27 mouse cellular contexts compared by ENCODE assay signal in the genomic region with DNA sequence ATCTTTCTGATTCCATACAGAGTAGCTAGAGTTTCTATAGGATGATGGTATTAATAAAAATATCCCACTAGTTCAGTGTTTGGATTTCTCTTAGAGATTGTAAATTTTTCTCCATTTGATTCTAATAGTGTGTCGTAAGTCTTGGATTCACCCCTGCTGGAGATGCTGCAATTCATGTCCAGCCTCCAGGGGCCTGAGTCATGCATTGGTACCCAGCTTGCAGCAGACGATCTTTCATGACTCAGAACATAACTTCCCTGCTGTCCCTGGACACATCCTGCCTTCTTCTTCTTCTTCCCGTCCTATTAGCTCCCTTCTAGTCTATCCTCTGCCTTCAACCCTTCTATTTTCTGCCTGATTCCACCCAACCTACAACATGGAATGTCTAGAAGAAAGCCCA.
DNase-seq lines count a peak whose midpoint lies in the region; ATAC-seq and TF ChIP-seq lines count a peak whose summit lies in the region.
"Had no signal": no experiment of that assay in that cellular context is flagged by ENCODE, and none has a peak within 500 bp of the region (broad histone marks: within the 10 kb centered on the region; RNA-seq: fewer than 3 reads in every experiment).

No protein-coding gene starts in this region.

- no peaks in the 10 kb centered on the region for H3K27me3 ChIP-seq in Patski
- H3K27me3 ChIP-seq in liver, embryonic 11.5 days (replicated peaks; ENCODE audit: control insufficient read depth, insufficient read depth, low read length) = no peaks in the 10 kb centered on the region
- H3K27me3 ChIP-seq: heart, embryonic 12.5 days; hindbrain, embryonic 13.5 days; limb, embryonic 13.5 days; liver, embryonic 12.5 days; neural tube, embryonic 12.5 days had no signal

- peak; percentile 14 for DNase-seq in right cerebral cortex, adult 18-20 months
- DNase-seq in right cerebral cortex, postnatal 10 days (ENCODE audit: low spot score in 2 of 2) = no peak
- peak; percentile 3 for DNase-seq in Patski (ENCODE audit: low read depth, low spot score)
- DNase-seq in adrenal gland, postnatal 25 days = peak; percentile 45
- DNase-seq in skeletal muscle tissue, adult 2 months (ENCODE audit: low read depth, low spot score) = peak; percentile 6
- no peak for DNase-seq in layer of hippocampus, postnatal 25 days (ENCODE audit: extremely low spot score in 1 of 2, low spot score in 1 of 2)
- DNase-seq in liver, embryonic 11.5 days (ENCODE audit: low spot score) = no peak
- no peak for DNase-seq in ovary, postnatal 10 days (ENCODE audit: low spot score)
- DNase-seq: cerebellum, adult 18-20 months; cerebellum, postnatal 25 days; gastrocnemius, adult 2 months; heart, adult 2 months; heart, postnatal 4 days; kidney, adult 9 months; kidney, postnatal 10 days; liver, postnatal 0 days; lung, postnatal 36 days; thymus, postnatal 4 days had no signal

- ATAC-seq in Patski = peak; percentile 39
- ATAC-seq in liver, embryonic 11.5 days (replicated peaks; ENCODE audit: low FRiP score) = no peak
- ATAC-seq: forebrain, embryonic 14.5 days; intestine, postnatal 0 days; liver, embryonic 12.5 days; liver, postnatal 0 days; midbrain, embryonic 16.5 days had no signal

- H3K4me1 ChIP-seq in liver, embryonic 11.5 days (replicated peaks; ENCODE audit: control insufficient read depth, insufficient read depth, low read length) = no peaks in the 10 kb centered on the region
- H3K4me1 ChIP-seq: heart, embryonic 12.5 days; hindbrain, embryonic 13.5 days; limb, embryonic 13.5 days; liver, embryonic 12.5 days; neural tube, embryonic 12.5 days had no signal

- 68% methylated on average over 3 of the region's 3 CpGs for WGBS in liver, embryonic 11.5 days

- no peaks in the 10 kb centered on the region for H3K36me3 ChIP-seq in liver, embryonic 11.5 days (ENCODE audit: control insufficient read depth, insufficient read depth, low read length)
- H3K36me3 ChIP-seq: heart, embryonic 12.5 days; hindbrain, embryonic 13.5 days; limb, embryonic 13.5 days; liver, embryonic 12.5 days; neural tube, embryonic 12.5 days had no signal

- CTCF ChIA-PET in Patski (lab: Charles Lee) = no interaction called here

- TF ChIP-seq CTCF in Patski (IDR thresholded peaks at IDR 0.05) = no peak

- no peaks in the 10 kb centered on the region for H3K9me3 ChIP-seq in liver, embryonic 11.5 days (ENCODE audit: control insufficient read depth, low read length)
- H3K9me3 ChIP-seq: hindbrain, embryonic 13.5 days; limb, embryonic 13.5 days; liver, embryonic 12.5 days; neural tube, embryonic 12.5 days had no signal

- H3K27ac ChIP-seq in liver, embryonic 11.5 days (ENCODE audit: low read depth, low read length) = no peak overlapping the region
- H3K27ac ChIP-seq: gastrocnemius, adult 2 months; heart, adult 2 months; hindbrain, embryonic 13.5 days; limb, embryonic 13.5 days; liver, embryonic 12.5 days; neural tube, embryonic 12.5 days had no signal

- no peak overlapping the region for H3K9ac ChIP-seq in liver, embryonic 11.5 days (ENCODE audit: low read depth, low read length)
- H3K9ac ChIP-seq: heart, embryonic 12.5 days; hindbrain, embryonic 13.5 days; limb, embryonic 13.5 days; liver, embryonic 12.5 days; liver, postnatal 0 days; neural tube, embryonic 12.5 days had no signal

- no peak overlapping the region for H3K4me3 ChIP-seq in liver, embryonic 11.5 days (ENCODE audit: low read depth, low read length)
- H3K4me3 ChIP-seq: gastrocnemius, adult 2 months; heart, adult 2 months; heart, embryonic 12.5 days; hindbrain, embryonic 13.5 days; limb, embryonic 13.5 days; liver, embryonic 12.5 days; neural tube, embryonic 12.5 days had no signal

- POLR2A ChIA-PET in Patski (lab: Charles Lee) = no interaction called here

- in situ Hi-C loops in Patski (cut with MboI; ENCODE audit: low pct_unique_long_range_greater_than_20kb) = no loop called here

- no peak overlapping the region for H3K4me2 ChIP-seq in liver, embryonic 11.5 days
- H3K4me2 ChIP-seq: heart, embryonic 12.5 days; hindbrain, embryonic 13.5 days; limb, embryonic 13.5 days; liver, embryonic 12.5 days; midbrain, embryonic 11.5 days; neural tube, embryonic 12.5 days had no signal

Comparison
In these comparisons a context has a peak if more than half of its experiments do, and no peak if none do; other contexts are left out.
1. DNase-seq: peak in right cerebral cortex, adult 18-20 months (single experiment), Patski (single experiment), adrenal gland, postnatal 25 days (single experiment) and skeletal muscle tissue, adult 2 months (single experiment); none in right cerebral cortex, postnatal 10 days (0 of 2), layer of hippocampus, postnatal 25 days (0 of 2), liver, embryonic 11.5 days (single experiment) and ovary, postnatal 10 days (single experiment).